Mouse (Mus musculus): ENCODE data around the gene Ndufa10.

DNA sequence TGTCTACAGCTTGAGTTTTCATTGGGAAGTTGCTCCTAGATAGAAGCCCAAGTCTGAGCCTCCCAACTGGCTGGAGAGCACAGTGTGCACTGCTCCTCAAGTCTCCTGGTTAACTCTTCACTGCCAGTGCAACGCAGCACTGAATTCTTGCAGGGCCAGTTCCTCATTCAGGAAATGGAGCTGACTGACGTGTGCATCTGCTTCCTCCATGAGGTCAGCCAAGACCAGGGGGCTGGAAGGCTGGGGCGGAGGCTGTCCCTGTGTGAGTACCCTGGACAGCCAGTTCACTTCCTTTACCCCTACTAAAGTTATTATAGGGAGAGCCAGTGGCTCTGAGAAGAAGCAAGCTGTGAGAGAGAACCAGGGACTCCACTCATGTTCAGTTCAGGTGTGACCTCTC lies 79.4 kb downstream of the Ndufa10 start:
- TF ChIP-seq GATA1 (IDR thresholded peaks at IDR 0.05; ENCODE audit: low read length), result no peak
- TF ChIP-seq TAL1 (IDR thresholded peaks at IDR 0.05; ENCODE audit: low read length), result no peak

Measured in erythroblast, embryonic 14.5 days (primary cell).